Mouse (Mus musculus) erythroblast, embryonic 14.5 days (primary cell): ENCODE data around the gene Nat8f1.
"Not testable (repeated sequence)": the region's sequence is repeated elsewhere in the genome, so short reads cannot be mapped to it uniquely, and the experiment has no call there.

ENCODE experiments used
- GATA1 ChIP-seq: IDR thresholded peaks from 2 replicates; pipeline ENCODE4 v1.6.1; 2012; ENCODE audit warnings: low read length, inconsistent platforms, mixed read lengths
- TAL1 ChIP-seq: IDR thresholded peaks from 3 replicates; pipeline ENCODE4 v1.6.1; 2012; ENCODE audit warnings: low read length, inconsistent platforms, mixed read lengths

- TF ChIP-seq GATA1, TAL1: not testable (repeated sequence)
Measured at GRCm38 (mm10) chr6:85895061-85895648, 20.3 kb downstream of the Nat8f1 start.
